Mouse (Mus musculus) liver, embryonic 12.5 days (tissue): Measurements from ENCODE around the gene Grk6. TPM values are rescaled to one million over a fixed set of nuclear protein-coding genes. Genes with fewer than 3 reads are reported as not detected.

Source experiments
- ATAC-seq: fragments of 200-750 bp; cut with Nextera tagmentation; 2 replicates; pipeline ENCODE4 v1.8.0; 2017; ENCODE audit warnings: moderate number of reproducible peaks, mild to moderate bottlenecking, moderate library complexity
- H3K27ac ChIP-seq: fragments of 300-500 bp; sonication (generic); 2 replicates; pipeline ENCODE4 v1.5.1; 2016; ENCODE audit warnings: mild to moderate bottlenecking
- H3K27me3 ChIP-seq: fragments of 300-500 bp; sonication (generic); replicated peaks from 2 replicates; pipeline ENCODE4 v1.6.1; 2016; ENCODE audit warnings: mild to moderate bottlenecking, moderate library complexity
- H3K36me3 ChIP-seq: fragments of 300-500 bp; sonication (generic); 2 replicates; pipeline ENCODE4 v1.6.1; 2016; ENCODE audit warnings: mild to moderate bottlenecking, moderate library complexity
- H3K4me1 ChIP-seq: fragments of 300-500 bp; sonication (generic); 2 replicates; pipeline ENCODE4 v1.6.1; 2016
- H3K4me2 ChIP-seq: fragments of 300-500 bp; sonication (generic); 2 replicates; pipeline ENCODE4 v1.6.1; 2016; ENCODE audit warnings: mild to moderate bottlenecking, moderate library complexity
- H3K4me3 ChIP-seq: fragments of 300-500 bp; sonication (generic); 2 replicates; pipeline ENCODE4 v1.5.1; 2016; ENCODE audit warnings: mild to moderate bottlenecking, moderate library complexity
- H3K9ac ChIP-seq: fragments of 300-500 bp; sonication (generic); 2 replicates; pipeline ENCODE4 v1.6.1; 2016; ENCODE audit warnings: mild to moderate bottlenecking, moderate library complexity
- H3K9me3 ChIP-seq: fragments of 300-500 bp; sonication (generic); replicated peaks from 2 replicates; pipeline ENCODE4 v1.6.1; 2016; ENCODE audit warnings: mild to moderate bottlenecking, moderate library complexity
- WGBS: fragments of 180-500 bp; shearing (Covaris S2); methylation state at CpG from one replicate; pipeline ENCODE4 v1.1.7; 2016; ENCODE audit not compliant: insufficient replicate concordance; 5-methylcytosine and 5-hydroxymethylcytosine counted together
- polyA plus RNA-seq: library from polyadenylated mRNA; unstranded; fragments of >200 nt; fragmentation: Nextera tagmentation; extraction: Ambion mirVana; gene quantifications from 2 replicates; pipeline ENCODE4 v1.2.1, GENCODE M21; 2016

Gene Grk6
- polyA plus RNA-seq, 1 experiment from 2014 or later, result 44.6 TPM

DNA sequence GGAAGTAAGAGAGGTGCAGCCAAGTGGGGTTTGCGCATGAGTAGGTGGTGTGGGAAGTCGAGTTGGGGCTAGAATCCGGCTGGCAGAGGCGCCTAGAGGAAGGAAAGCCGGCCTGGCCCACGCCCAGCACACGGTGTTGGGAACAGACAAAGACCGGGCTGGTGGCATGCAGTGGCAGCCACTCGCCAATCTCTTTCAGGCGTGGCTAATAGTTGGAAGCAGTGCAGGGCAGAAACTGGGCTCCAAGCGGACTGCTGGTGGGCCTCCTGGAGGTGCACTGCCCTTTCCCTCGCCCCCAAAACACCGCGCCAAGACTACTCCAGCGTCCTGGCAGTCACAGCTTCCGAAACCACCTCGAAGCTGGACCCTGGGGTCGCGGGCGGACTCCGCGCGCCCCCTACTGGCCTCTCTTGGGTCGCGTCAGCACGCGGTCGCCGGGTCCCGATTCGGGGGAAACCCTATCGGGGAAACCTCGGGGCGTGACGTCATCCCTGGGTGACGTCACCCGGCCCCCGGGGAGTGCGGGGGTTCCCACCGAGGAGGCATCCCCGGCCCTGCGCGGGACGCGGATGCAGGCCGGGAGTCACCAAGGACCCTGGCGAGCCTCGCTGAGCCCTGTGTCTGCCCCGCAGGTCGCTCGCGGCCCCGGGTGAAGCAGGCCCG, 26.4 kb downstream of the Grk6 start:
- Histone ChIP-seq H3K9ac (peak overlapping the region; percentile 55), H3K4me3 (peak overlapping the region; percentile 65), H3K4me1 (peaks cover 24% of the 10 kb centered on the region), H3K9me3 (no peaks in the 10 kb centered on the region), H3K4me2 (peak overlapping the region; percentile 96), H3K36me3 (peaks cover 19% of the 10 kb centered on the region), H3K27ac (no peak overlapping the region), H3K27me3 (peaks cover 100% of the 10 kb centered on the region)
- peak; percentile 44 for ATAC-seq
- WGBS, result 2% methylated on average over 54 of the region's 54 CpGs

DNA sequence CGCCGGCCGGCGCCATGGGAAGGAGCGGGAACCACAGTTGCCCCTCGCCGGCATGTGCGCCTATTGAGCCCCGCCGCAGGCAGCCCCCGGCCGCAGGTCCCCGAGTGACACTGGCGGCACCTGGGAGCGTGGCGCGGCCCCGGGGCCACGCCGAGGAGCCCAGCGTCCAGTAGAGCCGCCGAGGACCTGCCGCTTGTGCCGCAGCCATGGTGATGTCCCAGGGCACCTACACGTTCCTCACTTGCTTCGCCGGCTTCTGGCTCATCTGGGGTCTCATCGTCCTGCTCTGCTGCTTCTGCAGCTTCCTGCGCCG, 26.9 kb downstream of the Grk6 start:
- Histone ChIP-seq H3K9me3 (no peaks in the 10 kb centered on the region), H3K27me3 (peaks cover 100% of the 10 kb centered on the region), H3K4me2 (peak overlapping the region; percentile 96), H3K4me1 (peaks cover 24% of the 10 kb centered on the region), H3K27ac (no peak overlapping the region), H3K9ac (peak overlapping the region; percentile 55), H3K4me3 (peak overlapping the region; percentile 65), H3K36me3 (peaks cover 23% of the 10 kb centered on the region)
- ATAC-seq, result peak; percentile 8; the same call in 1 of the 2 replicates
- 3% methylated on average over 31 of the region's 31 CpGs for WGBS

DNA sequence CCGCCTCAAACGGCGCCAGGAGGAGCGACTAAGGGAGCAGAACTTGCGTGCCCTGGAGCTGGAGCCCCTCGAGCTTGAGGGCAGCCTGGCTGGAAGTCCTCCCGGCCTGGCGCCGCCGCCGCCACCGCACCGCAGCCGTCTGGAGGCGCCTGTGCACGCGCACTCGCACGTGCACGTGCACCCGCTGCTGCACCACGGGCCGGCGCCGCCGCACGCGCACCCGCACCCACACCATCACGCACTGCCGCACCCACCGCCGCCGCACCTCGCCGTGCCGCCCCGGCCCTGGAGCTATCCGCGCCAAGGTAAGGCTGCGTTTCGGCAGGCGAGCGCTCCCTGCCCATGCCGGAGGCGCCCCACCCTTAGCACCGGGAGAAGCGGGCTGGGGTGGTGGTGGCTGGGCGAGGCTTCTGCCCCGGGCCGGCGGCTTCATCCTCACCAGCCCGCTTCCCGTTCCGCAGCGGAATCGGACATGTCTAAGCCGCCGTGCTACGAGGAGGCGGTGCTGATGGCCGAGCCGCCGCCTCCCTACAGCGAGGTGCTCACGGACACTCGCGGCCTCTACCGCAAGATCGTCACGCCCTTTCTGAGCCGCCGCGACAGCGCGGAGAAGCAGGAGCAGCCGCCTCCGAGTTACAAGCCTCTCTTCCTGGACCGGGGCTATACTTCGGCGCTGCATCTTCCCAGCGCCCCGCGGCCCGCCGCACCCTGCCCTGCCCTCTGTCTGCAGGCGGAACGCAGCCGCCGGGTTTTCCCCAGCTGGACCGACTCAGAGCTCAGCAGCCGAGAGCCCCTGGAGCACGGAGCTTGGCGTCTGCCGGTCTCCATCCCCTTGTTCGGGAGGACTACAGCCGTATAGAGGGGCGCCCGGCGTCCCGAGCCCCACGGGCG, 27.5 kb downstream of the Grk6 start:
- Histone ChIP-seq H3K4me3 (peak overlapping the region; percentile 65), H3K36me3 (peaks cover 23% of the 10 kb centered on the region), H3K9me3 (no peaks in the 10 kb centered on the region), H3K27ac (no peak overlapping the region), H3K27me3 (peaks cover 97% of the 10 kb centered on the region), H3K4me2 (peak overlapping the region; percentile 96), H3K4me1 (peaks cover 24% of the 10 kb centered on the region), H3K9ac (peak overlapping the region; percentile 55)
- WGBS, result under 1% methylated on average over 103 of the region's 103 CpGs
- ATAC-seq, result peak; percentile 21; the same call in 1 of the 2 replicates

DNA sequence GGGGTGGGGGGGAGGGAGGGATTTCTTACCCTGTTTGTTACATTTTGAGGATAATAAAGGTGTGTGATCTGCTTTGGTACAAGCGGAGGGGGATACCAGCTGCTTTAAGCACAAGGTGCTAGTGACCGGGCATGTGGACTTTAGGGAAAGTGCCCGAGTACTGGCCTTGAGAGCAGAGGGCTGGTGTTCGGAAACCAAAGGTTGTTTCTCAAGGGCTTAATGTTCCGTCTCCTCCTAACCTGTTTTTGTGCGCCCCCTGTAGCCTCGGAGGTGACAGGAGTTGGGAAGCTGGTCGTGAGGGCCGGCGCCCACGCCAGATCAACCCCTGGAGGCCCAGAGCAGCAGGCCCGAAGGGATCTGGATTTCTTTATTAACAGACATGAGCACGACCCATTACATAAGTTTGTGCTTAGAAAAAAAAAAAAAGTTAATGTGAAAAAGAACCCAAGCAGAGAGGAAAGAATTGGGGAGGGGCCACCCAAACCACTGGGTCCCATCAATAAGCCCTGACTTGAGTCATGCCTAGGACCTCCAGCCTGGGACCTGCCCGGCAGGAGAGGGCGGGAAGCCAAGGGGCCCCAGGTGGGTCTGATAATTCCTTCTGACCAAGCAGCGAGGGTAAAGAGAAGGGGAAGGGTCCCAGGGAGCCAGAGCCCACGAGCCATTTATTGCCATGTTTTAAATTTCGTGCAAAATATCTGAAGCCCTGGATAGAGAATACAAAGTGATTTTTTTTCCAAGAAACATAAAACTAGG, 28.4 kb downstream of the Grk6 start:
- Histone ChIP-seq H3K27ac (no peak overlapping the region), H3K4me1 (peaks cover 24% of the 10 kb centered on the region), H3K36me3 (peaks cover 23% of the 10 kb centered on the region), H3K9me3 (no peaks in the 10 kb centered on the region), H3K4me3 (peak overlapping the region; percentile 65), H3K4me2 (peak overlapping the region; percentile 96), H3K27me3 (peaks cover 89% of the 10 kb centered on the region), H3K9ac (peak overlapping the region; percentile 55; the same call in 1 of the 2 replicates)
- no peak for ATAC-seq
- 23% methylated on average over 18 of the region's 18 CpGs for WGBS

DNA sequence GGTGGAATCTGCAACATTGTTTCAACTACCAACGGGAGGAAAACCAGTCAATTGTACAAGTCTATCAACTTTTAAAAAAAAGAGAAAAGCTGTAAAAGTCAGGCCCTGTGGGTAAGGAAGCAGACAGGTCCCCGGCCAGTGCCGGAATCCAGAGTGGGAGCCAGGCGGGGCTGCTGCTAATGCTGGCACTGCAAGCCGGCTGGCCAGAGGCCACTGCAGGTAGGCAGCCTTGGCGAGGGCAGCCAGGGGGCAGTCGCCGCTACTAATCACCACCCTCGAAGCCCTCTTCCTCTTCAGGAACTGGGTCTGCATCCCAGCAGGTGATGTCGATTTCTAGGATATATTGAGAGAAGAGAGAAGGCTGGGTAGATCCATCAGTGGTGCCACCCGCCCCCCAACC, 29.1 kb downstream of the Grk6 start:
- no peak for ATAC-seq
- no peak overlapping the region for H3K4me3 ChIP-seq
- no peaks in the 10 kb centered on the region for H3K9me3 ChIP-seq
- peaks cover 28% of the 10 kb centered on the region for H3K4me1 ChIP-seq
- H3K27ac ChIP-seq, result no peak overlapping the region
- no peak overlapping the region for H3K9ac ChIP-seq
- WGBS, result 72% methylated on average over 11 of the region's 11 CpGs
- H3K36me3 ChIP-seq, result peaks cover 23% of the 10 kb centered on the region
- peaks cover 82% of the 10 kb centered on the region for H3K27me3 ChIP-seq
- no peak overlapping the region for H3K4me2 ChIP-seq

DNA sequence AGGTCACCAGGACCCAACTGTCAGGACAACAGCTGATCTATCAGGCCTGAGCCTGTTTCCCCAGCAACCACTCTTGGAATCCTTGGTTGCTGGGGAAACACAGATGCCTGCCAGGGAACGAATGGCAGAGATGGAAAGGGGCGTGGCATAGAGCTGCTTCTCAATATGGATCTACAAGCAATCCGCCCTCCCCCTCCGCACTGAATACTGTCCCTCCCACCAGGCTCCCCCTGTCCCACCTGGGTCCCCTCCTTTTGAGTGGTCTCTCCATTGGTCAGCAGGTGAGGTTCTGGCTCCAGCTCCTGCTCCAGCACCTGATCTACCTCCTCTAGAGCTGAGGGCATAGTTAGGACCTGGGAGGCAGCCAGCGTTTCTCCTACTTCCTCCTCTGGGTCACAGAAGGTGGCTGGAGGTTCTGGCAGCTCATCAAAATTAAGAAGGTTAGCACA, 29.8 kb downstream of the Grk6 start:
- Histone ChIP-seq H3K4me2 (no peak overlapping the region), H3K36me3 (peaks cover 23% of the 10 kb centered on the region), H3K9ac (no peak overlapping the region), H3K9me3 (no peaks in the 10 kb centered on the region), H3K4me1 (peaks cover 28% of the 10 kb centered on the region), H3K4me3 (no peak overlapping the region), H3K27ac (no peak overlapping the region), H3K27me3 (peaks cover 75% of the 10 kb centered on the region)
- WGBS, result 58% methylated on average over 5 of the region's 5 CpGs
- ATAC-seq, result no peak

DNA sequence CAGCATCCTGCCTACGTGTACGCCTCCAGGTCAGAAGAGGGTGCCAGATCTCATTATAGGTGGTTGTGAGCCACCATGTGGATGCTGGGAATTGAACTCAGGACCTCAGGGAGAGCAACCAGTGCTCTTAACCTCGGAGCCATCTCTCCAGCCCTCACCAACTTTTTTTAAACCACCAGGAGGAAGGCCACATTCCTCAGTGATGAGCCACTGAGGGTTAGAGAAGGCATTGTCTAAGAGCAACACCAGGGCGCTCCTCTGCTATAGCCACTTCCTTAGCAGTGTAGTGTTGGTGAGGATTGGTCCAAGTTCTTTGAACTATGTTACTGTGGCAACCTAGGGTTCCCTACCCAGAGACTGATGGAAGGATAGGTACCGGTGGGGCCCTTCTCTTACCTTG, 30.9 kb downstream of the Grk6 start:
- peaks cover 33% of the 10 kb centered on the region for H3K36me3 ChIP-seq
- no peak overlapping the region for H3K9ac ChIP-seq
- no peak for ATAC-seq
- H3K9me3 ChIP-seq, result no peaks in the 10 kb centered on the region
- no peak overlapping the region for H3K4me3 ChIP-seq
- no peak overlapping the region for H3K4me2 ChIP-seq
- H3K27ac ChIP-seq, result no peak overlapping the region
- peaks cover 28% of the 10 kb centered on the region for H3K4me1 ChIP-seq
- peaks cover 69% of the 10 kb centered on the region for H3K27me3 ChIP-seq
- 69% methylated on average over 5 of the region's 5 CpGs for WGBS

DNA sequence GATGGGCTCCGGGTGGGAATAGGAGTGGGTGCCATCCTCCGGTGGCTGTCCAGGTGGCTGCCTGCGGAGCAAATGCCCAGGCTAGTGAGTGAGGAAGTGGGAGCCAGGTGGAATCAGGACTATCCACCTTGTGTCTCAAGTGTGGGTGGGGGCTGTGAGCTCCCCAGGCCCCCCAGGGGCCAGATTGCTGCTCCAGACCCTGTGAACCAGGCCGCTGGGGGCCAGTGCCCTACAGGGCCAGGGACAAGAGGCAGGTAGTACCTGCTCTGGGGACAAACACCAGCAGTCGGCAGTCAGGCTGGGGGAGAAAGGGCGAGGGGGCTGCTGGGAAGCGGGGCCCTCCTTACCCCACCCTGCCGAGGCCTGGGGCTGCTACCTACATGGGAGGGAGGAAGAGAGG, 31.4 kb downstream of the Grk6 start:
- H3K4me1 ChIP-seq, result peaks cover 24% of the 10 kb centered on the region
- no peak for ATAC-seq
- 82% methylated on average over 8 of the region's 8 CpGs for WGBS
- H3K27me3 ChIP-seq, result peaks cover 68% of the 10 kb centered on the region
- peaks cover 38% of the 10 kb centered on the region for H3K36me3 ChIP-seq
- no peak overlapping the region for H3K27ac ChIP-seq
- no peak overlapping the region for H3K9ac ChIP-seq
- no peaks in the 10 kb centered on the region for H3K9me3 ChIP-seq
- no peak overlapping the region for H3K4me3 ChIP-seq
- H3K4me2 ChIP-seq, result no peak overlapping the region

DNA sequence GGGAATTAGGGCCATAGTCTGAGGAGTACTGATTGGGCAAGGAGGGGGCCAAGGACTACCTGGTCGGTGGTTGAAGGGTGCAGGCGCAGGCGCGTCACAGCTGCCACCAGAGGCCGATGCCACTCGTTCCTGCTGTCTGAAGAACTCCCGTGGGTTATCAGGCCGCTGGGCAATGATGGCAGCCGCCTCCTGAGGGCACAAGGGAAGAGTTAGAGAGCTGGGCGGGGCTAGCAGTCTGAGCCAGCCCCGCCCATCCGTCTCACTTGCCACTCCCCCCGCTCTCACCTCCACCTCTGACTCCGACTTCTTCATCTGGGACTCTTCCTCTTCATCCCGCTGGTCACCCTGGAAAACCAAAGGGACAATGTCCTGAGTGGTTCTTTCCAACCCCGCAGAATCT, 32.6 kb downstream of the Grk6 start:
- Histone ChIP-seq H3K27ac (no peak overlapping the region), H3K9me3 (no peaks in the 10 kb centered on the region), H3K4me1 (peaks cover 12% of the 10 kb centered on the region), H3K9ac (no peak overlapping the region), H3K36me3 (peaks cover 45% of the 10 kb centered on the region), H3K4me2 (no peak overlapping the region), H3K4me3 (no peak overlapping the region), H3K27me3 (peaks cover 68% of the 10 kb centered on the region)
- ATAC-seq, result no peak
- 53% methylated on average over 16 of the region's 16 CpGs for WGBS

DNA sequence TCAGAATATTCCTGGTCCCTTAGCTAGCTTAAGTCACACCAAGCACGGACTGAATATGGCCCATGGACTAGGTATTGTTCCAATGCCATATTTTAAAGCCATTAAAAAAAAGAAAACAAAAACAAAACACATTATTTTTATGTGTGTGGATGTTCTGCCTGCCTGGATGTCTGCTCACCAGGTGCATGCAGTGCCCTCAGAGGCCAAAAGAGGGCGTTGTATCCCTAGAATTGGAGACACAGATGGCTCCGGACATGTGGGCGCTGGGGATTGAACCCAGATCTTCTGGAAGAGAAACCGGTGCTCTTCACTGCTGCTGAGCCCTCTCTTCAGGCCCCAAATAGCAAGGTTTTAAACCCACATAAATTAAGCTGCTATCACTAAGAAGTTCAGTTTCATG, 33.2 kb downstream of the Grk6 start:
- 40% methylated on average over 5 of the region's 5 CpGs for WGBS
- Histone ChIP-seq H3K4me1 (peaks cover 6% of the 10 kb centered on the region; the same call in 1 of the 2 replicates), H3K4me2 (no peak overlapping the region), H3K27ac (no peak overlapping the region), H3K4me3 (no peak overlapping the region), H3K27me3 (peaks cover 68% of the 10 kb centered on the region), H3K9me3 (no peaks in the 10 kb centered on the region), H3K36me3 (peaks cover 45% of the 10 kb centered on the region), H3K9ac (no peak overlapping the region)
- no peak for ATAC-seq

DNA sequence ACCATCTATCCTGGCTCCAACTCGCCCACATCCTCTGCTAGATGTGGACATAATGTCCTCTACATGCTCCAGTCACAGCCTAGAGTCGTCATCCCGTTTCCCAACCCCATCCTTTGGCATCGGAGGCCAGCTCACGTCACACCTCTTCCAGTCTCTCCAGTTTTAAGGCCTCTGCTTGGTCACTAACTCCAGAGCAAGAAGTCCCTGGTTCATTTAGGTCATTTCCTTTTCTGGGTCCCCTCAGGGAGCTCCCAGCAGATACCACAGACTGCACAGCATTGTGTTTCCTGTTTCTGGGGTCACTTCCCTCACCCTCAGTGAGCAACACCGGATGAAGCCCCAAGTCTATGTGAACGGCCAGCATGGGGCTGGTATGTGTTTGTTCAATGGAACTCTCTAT, 34.1 kb downstream of the Grk6 start:
- no peak for ATAC-seq

DNA sequence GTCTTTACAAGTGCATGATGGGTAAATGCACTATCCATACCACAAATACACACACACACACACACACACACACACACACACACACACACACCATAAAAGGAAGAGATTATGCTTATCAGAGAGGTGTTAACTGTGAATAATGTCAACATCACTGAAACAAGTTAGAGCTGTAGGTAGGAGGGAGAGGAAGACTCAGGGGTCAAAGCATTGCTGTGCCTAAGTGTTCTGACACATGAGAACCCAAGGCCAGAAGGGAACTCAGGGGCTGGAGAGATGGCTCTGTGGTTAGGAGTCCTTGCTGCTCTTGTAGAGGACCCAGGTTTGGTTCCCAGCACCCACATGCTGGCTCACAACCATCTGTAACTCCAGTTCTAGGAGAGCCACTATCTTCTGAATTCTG, 35.1 kb downstream of the Grk6 start:
- peaks cover 68% of the 10 kb centered on the region for H3K27me3 ChIP-seq
- H3K9ac ChIP-seq, result no peak overlapping the region
- H3K4me1 ChIP-seq, result peaks cover 5% of the 10 kb centered on the region; the same call in 1 of the 2 replicates
- no peak overlapping the region for H3K4me2 ChIP-seq
- no peak overlapping the region for H3K4me3 ChIP-seq
- H3K36me3 ChIP-seq, result peaks cover 39% of the 10 kb centered on the region
- H3K9me3 ChIP-seq, result no peaks in the 10 kb centered on the region
- ATAC-seq, result no peak
- no peak overlapping the region for H3K27ac ChIP-seq

More for the DNA sequence above, 34.1 kb downstream of the Grk6 start:
- 31% methylated on average over 7 of the region's 7 CpGs for WGBS
- no peak overlapping the region for H3K27ac ChIP-seq
- H3K4me2 ChIP-seq, result no peak overlapping the region
- H3K36me3 ChIP-seq, result peaks cover 43% of the 10 kb centered on the region
- H3K9me3 ChIP-seq, result no peaks in the 10 kb centered on the region
- H3K4me3 ChIP-seq, result no peak overlapping the region
- peaks cover 68% of the 10 kb centered on the region for H3K27me3 ChIP-seq
- H3K4me1 ChIP-seq, result 0 out of 2 replicates have a peak, but pooled peaks cover 4% of the 10 kb centered on the region
- H3K9ac ChIP-seq, result no peak overlapping the region
